Mouse (Mus musculus): ENCODE results near the gene Olfr1505.

Olfr1505 gene

GRCm38 (mm10) chr19:13913230-13913629 lies at the start of gene Olfr1505:
Gene Olfr1505, plus strand, starts transcription at chr19:13913530.
- no peak for DNase-seq (ENCODE audit: low read depth, low spot score)

- DNase-seq (ENCODE audit: low read depth, low spot score): no peak
Observed at GRCm38 (mm10) chr19:13897828-13898227, 15.5 kb upstream of the Olfr1505 start, which contains the start of gene Olfr1504. Gene Olfr1504, minus strand, starts transcription at chr19:13897928.

Measured in skeletal muscle tissue, adult 2 months (tissue).